Mouse (Mus musculus): Measurements from ENCODE around the gene Wipi1. TPM values are rescaled to one million over a fixed set of nuclear protein-coding genes. Genes with fewer than 3 reads are reported as not detected.
A peak's percentile ranks its signal among the peaks of the same experiment; 100 is the strongest.

The Wipi1 gene
- polyA plus RNA-seq, 1 experiment from 2014 or later = 17.6 TPM

DNA sequence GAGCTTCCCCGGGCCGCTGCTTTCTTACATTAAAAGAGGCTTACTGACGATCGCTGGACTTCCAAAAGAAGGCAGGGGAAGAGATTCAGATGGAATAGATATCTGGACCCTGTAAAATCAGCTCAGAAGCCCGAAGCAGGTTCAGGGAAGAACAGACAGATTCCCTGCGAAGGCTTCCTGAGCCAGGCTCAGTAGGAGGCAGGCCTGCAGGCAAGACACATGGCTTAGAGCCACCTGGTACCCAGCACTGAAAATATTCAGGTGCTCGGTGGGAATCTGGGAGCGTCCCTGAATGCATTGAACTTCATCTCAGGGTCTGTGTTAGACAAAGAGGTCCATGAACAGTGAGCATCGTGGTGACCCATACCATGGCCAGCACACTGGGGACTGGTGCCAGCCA is 31.8 kb downstream of the Wipi1 start:
- Histone ChIP-seq H3K4me3 (ENCODE audit: low read depth, low read length) (no peak overlapping the region), H3K9me3 (ENCODE audit: low read length) (no peaks in the 10 kb centered on the region), H3K4me1 (ENCODE audit: insufficient read depth) (peaks cover 9% of the 10 kb centered on the region; the same call in 1 of the 2 replicates), H3K27ac (ENCODE audit: low read depth) (no peak overlapping the region), H3K9ac (replicated peaks) (no peak overlapping the region), H3K4me2 (ENCODE audit: low read depth, low read length) (no peak overlapping the region), H3K27me3 (ENCODE audit: insufficient read depth, low read length) (no peaks in the 10 kb centered on the region), H3K36me3 (replicated peaks; ENCODE audit: insufficient read depth, low read length) (peaks cover 73% of the 10 kb centered on the region)
- TF ChIP-seq CTCF (IDR thresholded peaks at IDR 0.05; ENCODE audit: low read depth) (no peak), EP300 (IDR thresholded peaks at IDR 0.05; ENCODE audit: low read depth) (no peak)
- no peak for ATAC-seq
- WGBS (ENCODE audit: insufficient replicate concordance) = 91% methylated on average over 9 of the region's 9 CpGs
- DNase-seq = no peak

DNA sequence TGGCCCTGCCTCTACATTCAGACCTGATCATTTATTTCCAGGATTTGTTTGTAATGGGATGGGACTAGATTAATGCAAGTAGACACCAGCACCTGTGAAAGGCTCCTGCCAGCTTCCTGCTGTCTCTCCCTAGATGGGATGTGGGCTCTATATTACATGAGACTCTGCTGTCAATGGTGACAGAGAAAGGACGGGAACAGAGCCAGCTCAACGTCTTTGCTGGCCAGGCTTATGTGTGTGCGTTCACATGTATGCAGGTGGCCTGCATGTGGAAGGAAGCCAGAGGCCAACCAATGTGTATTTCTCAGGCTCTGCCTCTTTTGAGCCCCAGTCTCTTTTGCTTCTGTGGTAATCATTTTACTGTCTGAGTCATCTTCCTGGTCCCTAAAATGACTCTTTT is 33.2 kb downstream of the Wipi1 start:
- Histone ChIP-seq H3K4me2 (ENCODE audit: low read depth, low read length) (no peak overlapping the region), H3K9ac (replicated peaks) (no peak overlapping the region), H3K27me3 (ENCODE audit: insufficient read depth, low read length) (no peaks in the 10 kb centered on the region), H3K36me3 (replicated peaks; ENCODE audit: insufficient read depth, low read length) (peaks cover 68% of the 10 kb centered on the region), H3K4me3 (ENCODE audit: low read depth, low read length) (no peak overlapping the region), H3K4me1 (ENCODE audit: insufficient read depth) (peaks cover 2% of the 10 kb centered on the region; the same call in 1 of the 2 replicates), H3K9me3 (ENCODE audit: low read length) (no peaks in the 10 kb centered on the region), H3K27ac (ENCODE audit: low read depth) (no peak overlapping the region)
- 57% methylated on average over 3 of the region's 3 CpGs for WGBS (ENCODE audit: insufficient replicate concordance)
- no peak for ATAC-seq
- DNase-seq = no peak
- no peak for TF ChIP-seq EP300 (IDR thresholded peaks at IDR 0.05; ENCODE audit: low read depth)
- no peak for TF ChIP-seq CTCF (IDR thresholded peaks at IDR 0.05; ENCODE audit: low read depth)

- TF ChIP-seq EP300 (IDR thresholded peaks at IDR 0.05; ENCODE audit: low read depth) (peak; percentile 62; the same call in 1 of the 2 replicates), CTCF (IDR thresholded peaks at IDR 0.05; ENCODE audit: low read depth) (no peak)
- H3K4me3 ChIP-seq (ENCODE audit: low read depth, low read length) = no peak overlapping the region
- no peaks in the 10 kb centered on the region for H3K9me3 ChIP-seq (ENCODE audit: low read length)
- H3K36me3 ChIP-seq (replicated peaks; ENCODE audit: insufficient read depth, low read length) = peaks cover 60% of the 10 kb centered on the region
- H3K4me1 ChIP-seq (ENCODE audit: insufficient read depth) = peaks cover 2% of the 10 kb centered on the region; the same call in 1 of the 2 replicates
- DNase-seq (no peak), ATAC-seq (peak; percentile 63)
- no peak overlapping the region for H3K4me2 ChIP-seq (ENCODE audit: low read depth, low read length)
- no peaks in the 10 kb centered on the region for H3K27me3 ChIP-seq (ENCODE audit: insufficient read depth, low read length)
- no peak overlapping the region for H3K27ac ChIP-seq (ENCODE audit: low read depth)
- no peak overlapping the region for H3K9ac ChIP-seq (replicated peaks)
- WGBS (ENCODE audit: insufficient replicate concordance) = 63% methylated on average over 6 of the region's 6 CpGs
These were observed 35.9 kb downstream of the Wipi1 start for GRCm38 (mm10) chr11:109575832-109576231.

GRCm38 (mm10) chr11:109574604-109575003 is 37.2 kb downstream of the Wipi1 start:
- ATAC-seq (no peak), DNase-seq (no peak)
- TF ChIP-seq CTCF (IDR thresholded peaks at IDR 0.05; ENCODE audit: low read depth) = no peak
- H3K4me1 ChIP-seq (ENCODE audit: insufficient read depth) = peaks cover 2% of the 10 kb centered on the region; the same call in 1 of the 2 replicates
- no peak overlapping the region for H3K4me2 ChIP-seq (ENCODE audit: low read depth, low read length)
- no peak overlapping the region for H3K9ac ChIP-seq (replicated peaks)
- no peak overlapping the region for H3K4me3 ChIP-seq (ENCODE audit: low read depth, low read length)
- no peak overlapping the region for H3K27ac ChIP-seq (ENCODE audit: low read depth)
- no peaks in the 10 kb centered on the region for H3K9me3 ChIP-seq (ENCODE audit: low read length)
- H3K27me3 ChIP-seq (ENCODE audit: insufficient read depth, low read length) = no peaks in the 10 kb centered on the region
- H3K36me3 ChIP-seq (replicated peaks; ENCODE audit: insufficient read depth, low read length) = peaks cover 48% of the 10 kb centered on the region
- WGBS (ENCODE audit: insufficient replicate concordance) = 89% methylated on average over 2 of the region's 2 CpGs

- H3K9ac ChIP-seq (replicated peaks) = no peak overlapping the region
- H3K4me1 ChIP-seq (ENCODE audit: insufficient read depth) = peaks cover 2% of the 10 kb centered on the region; the same call in 1 of the 2 replicates
- TF ChIP-seq EP300 (IDR thresholded peaks at IDR 0.05; ENCODE audit: low read depth) (no peak), CTCF (IDR thresholded peaks at IDR 0.05; ENCODE audit: low read depth) (no peak)
- H3K4me2 ChIP-seq (ENCODE audit: low read depth, low read length) = no peak overlapping the region
- no peak overlapping the region for H3K27ac ChIP-seq (ENCODE audit: low read depth)
- no peak for DNase-seq
- no peaks in the 10 kb centered on the region for H3K9me3 ChIP-seq (ENCODE audit: low read length)
- H3K36me3 ChIP-seq (replicated peaks; ENCODE audit: insufficient read depth, low read length) = peaks cover 27% of the 10 kb centered on the region
- no peak overlapping the region for H3K4me3 ChIP-seq (ENCODE audit: low read depth, low read length)
- 85% methylated on average over 11 of the region's 11 CpGs for WGBS (ENCODE audit: insufficient replicate concordance)
- H3K27me3 ChIP-seq (ENCODE audit: insufficient read depth, low read length) = no peaks in the 10 kb centered on the region
- no peak for ATAC-seq
These were observed 39.7 kb downstream of the Wipi1 start for GRCm38 (mm10) chr11:109572051-109572450.

DNA sequence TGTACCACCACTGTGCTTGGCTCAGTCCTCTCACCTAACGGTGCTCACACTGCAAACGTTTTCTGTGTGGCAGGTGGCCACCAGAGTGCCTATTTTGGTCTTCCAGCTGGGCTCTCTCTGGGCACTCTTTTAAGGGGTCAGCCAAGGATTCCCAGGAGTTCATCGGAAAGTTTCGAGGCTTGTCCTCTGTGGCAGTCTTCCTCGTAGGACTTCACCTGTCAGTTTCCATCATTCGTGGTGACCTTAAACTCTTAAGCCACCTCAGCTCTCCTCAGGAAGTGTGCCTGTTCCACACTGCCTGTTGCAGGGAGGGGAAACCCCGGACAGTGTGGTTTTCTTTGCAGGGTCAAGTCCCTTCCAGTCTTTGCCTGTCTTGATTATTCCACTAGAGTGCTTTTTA is 42.0 kb downstream of the Wipi1 start:
- Histone ChIP-seq H3K4me3 (ENCODE audit: low read depth, low read length) (no peak overlapping the region), H3K4me1 (ENCODE audit: insufficient read depth) (no peaks in the 10 kb centered on the region), H3K9ac (replicated peaks) (no peak overlapping the region), H3K27me3 (ENCODE audit: insufficient read depth, low read length) (no peaks in the 10 kb centered on the region), H3K4me2 (ENCODE audit: low read depth, low read length) (no peak overlapping the region), H3K9me3 (ENCODE audit: low read length) (no peaks in the 10 kb centered on the region), H3K27ac (ENCODE audit: low read depth) (no peak overlapping the region), H3K36me3 (replicated peaks; ENCODE audit: insufficient read depth, low read length) (peaks cover 14% of the 10 kb centered on the region)
- ATAC-seq (no peak), DNase-seq (no peak)
- TF ChIP-seq CTCF (IDR thresholded peaks at IDR 0.05; ENCODE audit: low read depth) (no peak), EP300 (IDR thresholded peaks at IDR 0.05; ENCODE audit: low read depth) (no peak)
- 57% methylated on average over 7 of the region's 7 CpGs for WGBS (ENCODE audit: insufficient replicate concordance)
